Mouse (Mus musculus): ENCODE results near the gene Nob1. TPM values are rescaled to one million over a fixed set of nuclear protein-coding genes. Genes with fewer than 3 reads are reported as not detected.
A peak's percentile ranks its signal among the peaks of the same experiment; 100 is the strongest.

Nob1 gene
- total RNA-seq (2022), result 10 to 100 TPM; 34.9 to 38.7 (median 36.6) TPM

- peak; percentile 94 to 95 for DNase-seq (ENCODE audit: low spot score in 2 of 2)
Measured at GRCm38 (mm10) chr8:107424597-107425229, at the start of gene Nob1. Gene Nob1, minus strand, starts transcription at chr8:107425051.

GRCm38 (mm10) chr8:107473369-107473768 is 48.5 kb upstream of the Nob1 start:
- no peak for DNase-seq (ENCODE audit: low spot score in 2 of 2)

GRCm38 (mm10) chr8:107472403-107473100 is 47.7 kb upstream of the Nob1 start:
- DNase-seq (ENCODE audit: low spot score in 2 of 2), result no peak

GRCm38 (mm10) chr8:107470302-107470701 is 45.5 kb upstream of the Nob1 start:
- DNase-seq (ENCODE audit: low spot score in 2 of 2), result no peak

GRCm38 (mm10) chr8:107468811-107469302 is 44.0 kb upstream of the Nob1 start:
- DNase-seq (ENCODE audit: low spot score in 2 of 2), result no peak

- DNase-seq (ENCODE audit: low spot score in 2 of 2), result no peak
Measured at GRCm38 (mm10) chr8:107466642-107467041, 41.8 kb upstream of the Nob1 start.

- DNase-seq (ENCODE audit: low spot score in 2 of 2), result no peak
Measured at GRCm38 (mm10) chr8:107465332-107465990, 40.6 kb upstream of the Nob1 start.

- no peak for DNase-seq (ENCODE audit: low spot score in 2 of 2)
Measured at GRCm38 (mm10) chr8:107462423-107462822, 37.6 kb upstream of the Nob1 start.

- DNase-seq (ENCODE audit: low spot score in 2 of 2), result no peak
Measured at GRCm38 (mm10) chr8:107458281-107458680, 33.4 kb upstream of the Nob1 start.

- DNase-seq (ENCODE audit: low spot score in 2 of 2), result no peak
Measured at GRCm38 (mm10) chr8:107457725-107458124, 32.9 kb upstream of the Nob1 start.

GRCm38 (mm10) chr8:107455268-107455667 is 30.4 kb upstream of the Nob1 start:
- DNase-seq (ENCODE audit: low spot score in 2 of 2), result no peak

- no peak for DNase-seq (ENCODE audit: low spot score in 2 of 2)
Measured at GRCm38 (mm10) chr8:107453386-107453785, 28.5 kb upstream of the Nob1 start.

GRCm38 (mm10) chr8:107451414-107452066 is 26.7 kb upstream of the Nob1 start:
- no peak for DNase-seq (ENCODE audit: low spot score in 2 of 2)

- no peak for DNase-seq (ENCODE audit: low spot score in 2 of 2)
Measured at GRCm38 (mm10) chr8:107449655-107450054, 24.8 kb upstream of the Nob1 start.

GRCm38 (mm10) chr8:107449130-107449529 is 24.3 kb upstream of the Nob1 start:
- no peak for DNase-seq (ENCODE audit: low spot score in 2 of 2)

GRCm38 (mm10) chr8:107448382-107448889 is 23.6 kb upstream of the Nob1 start:
- DNase-seq (ENCODE audit: low spot score in 2 of 2), result no peak

- DNase-seq (ENCODE audit: low spot score in 2 of 2), result no peak
Measured at GRCm38 (mm10) chr8:107447713-107448112, 22.9 kb upstream of the Nob1 start.

- DNase-seq (ENCODE audit: low spot score in 2 of 2), result no peak
Measured at GRCm38 (mm10) chr8:107444626-107445025, 19.8 kb upstream of the Nob1 start.

GRCm38 (mm10) chr8:107439880-107440625 is 15.2 kb upstream of the Nob1 start:
- DNase-seq (ENCODE audit: low spot score in 2 of 2), result no peak

- DNase-seq (ENCODE audit: low spot score in 2 of 2), result no peak
Measured at GRCm38 (mm10) chr8:107437711-107438110, 12.9 kb upstream of the Nob1 start.
